Mouse (Mus musculus) kidney, postnatal 0 days (tissue): ENCODE data around the gene Grrp1. TPM values are rescaled to one million over a fixed set of nuclear protein-coding genes. Genes with fewer than 3 reads are reported as not detected.

Experiments used
- ATAC-seq: fragments of 200-750 bp; cut with Nextera tagmentation; replicated peaks from 2 replicates; pipeline ENCODE4 v1.8.0; 2017; ENCODE audit warnings: low read depth, moderate number of reproducible peaks, moderate TSS enrichment, moderate library complexity; ENCODE audit not compliant: low FRiP score
- DNase-seq: peaks from one replicate; pipeline ENCODE4 v3.0.0-alpha.2; 2016; ENCODE audit warnings: low spot score
- H3K27ac ChIP-seq: fragments of 300-500 bp; sonication (generic); 2 replicates; pipeline ENCODE4 v1.5.1; 2014; ENCODE audit warnings: mild to moderate bottlenecking
- H3K27me3 ChIP-seq: fragments of 300-500 bp; sonication (generic); 2 replicates; pipeline ENCODE4 v1.6.1; 2014; ENCODE audit warnings: low read length, mixed read lengths; ENCODE audit not compliant: insufficient read depth
- H3K36me3 ChIP-seq: fragments of 300-500 bp; sonication (generic); 2 replicates; pipeline ENCODE4 v1.6.1; 2014; ENCODE audit warnings: low read length, mixed read lengths; ENCODE audit not compliant: insufficient read depth
- H3K4me1 ChIP-seq: fragments of 300-500 bp; sonication (generic); replicated peaks from 2 replicates; pipeline ENCODE4 v1.6.1; 2014; ENCODE audit warnings: antibody characterized with exemption, low read length, mixed read lengths; ENCODE audit not compliant: insufficient read depth
- H3K4me2 ChIP-seq: fragments of 300-500 bp; sonication (generic); 2 replicates; pipeline ENCODE4 v1.6.1; 2014; ENCODE audit warnings: mild to moderate bottlenecking, low read length, moderate library complexity, mixed read lengths
- H3K4me3 ChIP-seq: fragments of 300-500 bp; sonication (generic); replicated peaks from 2 replicates; pipeline ENCODE4 v1.5.1; 2014; ENCODE audit warnings: low read depth, low read length
- H3K9ac ChIP-seq: fragments of 300-500 bp; sonication (generic); 2 replicates; pipeline ENCODE4 v1.6.1; 2014; ENCODE audit warnings: low read depth, low read length
- H3K9me3 ChIP-seq: fragments of 300-500 bp; sonication (generic); replicated peaks from 2 replicates; pipeline ENCODE4 v1.6.1; 2016; ENCODE audit warnings: low read length, inconsistent platforms, mixed read lengths
- CTCF ChIP-seq: IDR thresholded peaks from 2 replicates; pipeline ENCODE4 v1.5.1; 2016; ENCODE audit warnings: antibody characterized with exemption, low read depth, mild to moderate bottlenecking, moderate library complexity
- WGBS: fragments of 180-500 bp; shearing (Covaris S2); extraction: QIAGEN DNeasy Blood & Tissue Kit; methylation state at CpG from one replicate; pipeline ENCODE4 v1.1.7; 2014; 5-methylcytosine and 5-hydroxymethylcytosine counted together
- polyA plus RNA-seq: library from polyadenylated mRNA; unstranded; fragments of >200 nt; fragmentation: Nextera tagmentation; extraction: Ambion mirVana; gene quantifications from 2 replicates; pipeline ENCODE4 v1.2.1, GENCODE M21; 2015

Grrp1 gene
- polyA plus RNA-seq, 1 experiment from 2014 or later: 12.3 TPM

- no peak for TF ChIP-seq CTCF
- Histone ChIP-seq H3K36me3 (no peaks in the 10 kb centered on the region), H3K4me1 (no peaks in the 10 kb centered on the region), H3K4me3 (no peak overlapping the region), H3K4me2 (no peak overlapping the region), H3K9me3 (no peaks in the 10 kb centered on the region), H3K9ac (no peak overlapping the region), H3K27ac (no peak overlapping the region), H3K27me3 (no peaks in the 10 kb centered on the region)
- WGBS: 15% methylated on average over 6 of the region's 6 CpGs
- ATAC-seq: 0 out of 2 replicates have a peak, but pooled peaks have one; percentile 29
- DNase-seq: peak; percentile 52
These were observed 47.3 kb downstream of the Grrp1 start for GRCm38 (mm10) chr4:134206488-134207053.

- Histone ChIP-seq H3K4me1 (no peaks in the 10 kb centered on the region), H3K27ac (no peak overlapping the region), H3K4me3 (no peak overlapping the region), H3K9me3 (no peaks in the 10 kb centered on the region), H3K9ac (no peak overlapping the region), H3K4me2 (no peak overlapping the region), H3K36me3 (no peaks in the 10 kb centered on the region), H3K27me3 (no peaks in the 10 kb centered on the region)
- 66% methylated on average over 17 of the region's 17 CpGs for WGBS
- ATAC-seq (no peak), DNase-seq (no peak)
- TF ChIP-seq CTCF: no peak
These were observed 50.5 kb downstream of the Grrp1 start for GRCm38 (mm10) chr4:134203340-134203896.

- TF ChIP-seq CTCF: no peak
- H3K27me3 ChIP-seq: no peaks in the 10 kb centered on the region
- H3K36me3 ChIP-seq: no peaks in the 10 kb centered on the region
- ATAC-seq (no peak), DNase-seq (no peak)
- no peak within 1 kb of the TSS for H3K27ac ChIP-seq
- no peak within 1 kb of the TSS for H3K9ac ChIP-seq
- H3K4me2 ChIP-seq: no peak within 1 kb of the TSS
- H3K4me1 ChIP-seq: no peaks in the 10 kb centered on the region
- no peaks in the 10 kb centered on the region for H3K9me3 ChIP-seq
- no peak within 1 kb of the TSS for H3K4me3 ChIP-seq
- 97% methylated on average over 4 of the region's 4 CpGs for whole genome bisulfite sequencing
These were observed 51.0 kb downstream of the Grrp1 start, which contains the start of gene Gm7534 for GRCm38 (mm10) chr4:134202904-134203303. Gene Gm7534 (minus strand): TSS chr4:134203004.

Other genes with a start within 250 kb of the Grrp1 start
- gene Lin28a, start 235.3 kb downstream of the Grrp1 start, polyA plus RNA-seq: 0.04 TPM in 1 of 2 replicates, not detected in the other
- gene Zfp683, start 200.3 kb downstream of the Grrp1 start, polyA plus RNA-seq: not detected in 2 replicates
- gene Crybg2, start 193.3 kb downstream of the Grrp1 start, polyA plus RNA-seq: 2.8 and 6.1 TPM in 2 replicates
- gene Cd52, start 159.0 kb downstream of the Grrp1 start, polyA plus RNA-seq: 14.7 and 18.9 TPM in 2 replicates
- 7.6 and 7.8 TPM in 2 replicates for gene Ubxn11, start 151.5 kb downstream of the Grrp1 start, polyA plus RNA-seq
- gene Sh3bgrl3, start 125.3 kb downstream of the Grrp1 start, polyA plus RNA-seq: 452 and 455 TPM in 2 replicates
- gene Cep85, start 67.0 kb downstream of the Grrp1 start, polyA plus RNA-seq: 168 and 176 TPM in 2 replicates
- 0.20 and 0.22 TPM in 2 replicates for gene Gm7534, start 51.1 kb downstream of the Grrp1 start, polyA plus RNA-seq
- gene Catsper4, start 26.7 kb downstream of the Grrp1 start, polyA plus RNA-seq: 0.41 and 0.42 TPM in 2 replicates
- gene Cnksr1, start 15.7 kb downstream of the Grrp1 start, polyA plus RNA-seq: 8.3 and 9.2 TPM in 2 replicates
- gene E130218I03Rik, start 10.4 kb downstream of the Grrp1 start, polyA plus RNA-seq: 0.08 and 0.29 TPM in 2 replicates
- gene Zfp593, start 8.5 kb downstream of the Grrp1 start, polyA plus RNA-seq: 14.0 and 16.3 TPM in 2 replicates
- not detected in 2 replicates for gene Gm30191, start 7.2 kb downstream of the Grrp1 start, polyA plus RNA-seq
- gene Pdik1l, start 33.8 kb upstream of the Grrp1 start, polyA plus RNA-seq: 12.5 and 14.1 TPM in 2 replicates
- gene Trim63, start 61.0 kb upstream of the Grrp1 start, polyA plus RNA-seq: 2.4 and 2.7 TPM in 2 replicates
- 0.48 and 0.82 TPM in 2 replicates for gene Slc30a2, start 89.1 kb upstream of the Grrp1 start, polyA plus RNA-seq
- 0.70 and 0.86 TPM in 2 replicates for gene Extl1, start 129.7 kb upstream of the Grrp1 start, polyA plus RNA-seq
- 22.7 and 24.4 TPM in 2 replicates for gene Pafah2, start 142.2 kb upstream of the Grrp1 start, polyA plus RNA-seq
- 926 and 1,019 TPM in 2 replicates for gene Stmn1, start 214.2 kb upstream of the Grrp1 start, polyA plus RNA-seq
- gene Paqr7, start 242.6 kb upstream of the Grrp1 start, polyA plus RNA-seq: 5.4 and 5.7 TPM in 2 replicates